Mouse (Mus musculus): ENCODE data around the gene Ibtk. TPM values are rescaled to one million over a fixed set of nuclear protein-coding genes. Genes with fewer than 3 reads are reported as not detected.
"Not testable (repeated sequence)": the region's sequence is repeated elsewhere in the genome, so short reads cannot be mapped to it uniquely, and the experiment has no call there.

Gene Ibtk
- 27.5 and 30.7 TPM in 2 replicates for polyA plus RNA-seq (2016; fragmentation: Nextera tagmentation; extraction: Ambion mirVana)

- Histone ChIP-seq H3K36me3 (no peaks in the 10 kb centered on the region), H3K4me1 (peaks cover 13% of the 10 kb centered on the region)
- WGBS = under 1% methylated on average over 52 of the region's 52 CpGs
Observed at GRCm38 (mm10) chr9:85749142-85749921, at the start of gene Ibtk. TSS of gene Ibtk (minus strand) at chr9:85749334.

GRCm38 (mm10) chr9:85791521-85791920 is 42.4 kb upstream of the Ibtk start:
- not testable (repeated sequence) for H3K9me3 ChIP-seq; H3K27ac ChIP-seq; H3K27me3 ChIP-seq (ENCODE audit: insufficient read depth, poor library complexity, severe bottlenecking); DNase-seq (ENCODE audit: low spot score); H3K4me3 ChIP-seq; H3K4me1 ChIP-seq; H3K36me3 ChIP-seq
- 90% methylated on average over 18 of the region's 18 CpGs for WGBS

More at GRCm38 (mm10) chr9:85749142-85749921, at the start of gene Ibtk:
- Histone ChIP-seq H3K4me3 (peak within 1 kb of the TSS; percentile 83), H3K27ac (peak within 1 kb of the TSS; percentile 99), H3K9me3 (no peaks in the 10 kb centered on the region), H3K27me3 (ENCODE audit: insufficient read depth, poor library complexity, severe bottlenecking) (no peaks in the 10 kb centered on the region)
- DNase-seq (ENCODE audit: low spot score) = peak; percentile 98

- H3K4me1 ChIP-seq = no peaks in the 10 kb centered on the region
- no peaks in the 10 kb centered on the region for H3K36me3 ChIP-seq
- 82% methylated on average over 4 of the region's 4 CpGs for WGBS
- 0 out of 2 replicates have a peak, but pooled peaks cover 5% of the 10 kb centered on the region for H3K27me3 ChIP-seq (ENCODE audit: insufficient read depth, poor library complexity, severe bottlenecking)
- DNase-seq (ENCODE audit: low spot score) = no peak
- no peak overlapping the region for H3K27ac ChIP-seq
- no peak overlapping the region for H3K4me3 ChIP-seq
- no peaks in the 10 kb centered on the region for H3K9me3 ChIP-seq
Observed at GRCm38 (mm10) chr9:85780249-85780648, 31.1 kb upstream of the Ibtk start.

GRCm38 (mm10) chr9:85779458-85779857 is 30.3 kb upstream of the Ibtk start:
- H3K9me3 ChIP-seq = no peaks in the 10 kb centered on the region
- 0 out of 2 replicates have a peak, but pooled peaks cover 5% of the 10 kb centered on the region for H3K27me3 ChIP-seq (ENCODE audit: insufficient read depth, poor library complexity, severe bottlenecking)
- no peak overlapping the region for H3K27ac ChIP-seq
- no peak overlapping the region for H3K4me3 ChIP-seq
- 40% methylated on average over 4 of the region's 4 CpGs for whole genome bisulfite sequencing
- H3K36me3 ChIP-seq = no peaks in the 10 kb centered on the region
- no peaks in the 10 kb centered on the region for H3K4me1 ChIP-seq
- DNase-seq (ENCODE audit: low spot score) = no peak

GRCm38 (mm10) chr9:85777544-85777943 is 28.4 kb upstream of the Ibtk start:
- no peak overlapping the region for H3K27ac ChIP-seq
- no peaks in the 10 kb centered on the region for H3K36me3 ChIP-seq
- no peaks in the 10 kb centered on the region for H3K9me3 ChIP-seq
- H3K4me1 ChIP-seq = no peaks in the 10 kb centered on the region
- 71% methylated on average over 6 of the region's 6 CpGs for WGBS
- DNase-seq (ENCODE audit: low spot score) = no peak
- 0 out of 2 replicates have a peak, but pooled peaks cover 5% of the 10 kb centered on the region for H3K27me3 ChIP-seq (ENCODE audit: insufficient read depth, poor library complexity, severe bottlenecking)
- H3K4me3 ChIP-seq = no peak overlapping the region

GRCm38 (mm10) chr9:85772280-85772679 is 23.1 kb upstream of the Ibtk start:
- Histone ChIP-seq H3K27ac (no peak overlapping the region), H3K4me1 (no peaks in the 10 kb centered on the region), H3K36me3 (no peaks in the 10 kb centered on the region), H3K9me3 (no peaks in the 10 kb centered on the region), H3K27me3 (ENCODE audit: insufficient read depth, poor library complexity, severe bottlenecking) (no peaks in the 10 kb centered on the region), H3K4me3 (no peak overlapping the region)
- no peak for DNase-seq (ENCODE audit: low spot score)
- 68% methylated on average over 12 of the region's 12 CpGs for WGBS

- H3K36me3 ChIP-seq = no peaks in the 10 kb centered on the region
- 65% methylated on average over 3 of the region's 3 CpGs for WGBS
Observed at GRCm38 (mm10) chr9:85771454-85771853, 22.3 kb upstream of the Ibtk start.

GRCm38 (mm10) chr9:85770369-85770768 is 21.2 kb upstream of the Ibtk start:
- no peaks in the 10 kb centered on the region for H3K9me3 ChIP-seq
- 69% methylated on average over 4 of the region's 4 CpGs for WGBS
- DNase-seq (ENCODE audit: low spot score) = no peak
- no peaks in the 10 kb centered on the region for H3K4me1 ChIP-seq
- no peaks in the 10 kb centered on the region for H3K36me3 ChIP-seq
- H3K27me3 ChIP-seq (ENCODE audit: insufficient read depth, poor library complexity, severe bottlenecking) = no peaks in the 10 kb centered on the region
- no peak overlapping the region for H3K4me3 ChIP-seq
- H3K27ac ChIP-seq = no peak overlapping the region

More at GRCm38 (mm10) chr9:85771454-85771853, 22.3 kb upstream of the Ibtk start:
- DNase-seq (ENCODE audit: low spot score) = no peak
- no peaks in the 10 kb centered on the region for H3K9me3 ChIP-seq
- H3K27ac ChIP-seq = no peak overlapping the region
- no peak overlapping the region for H3K4me3 ChIP-seq
- H3K4me1 ChIP-seq = no peaks in the 10 kb centered on the region
- no peaks in the 10 kb centered on the region for H3K27me3 ChIP-seq (ENCODE audit: insufficient read depth, poor library complexity, severe bottlenecking)

- DNase-seq (ENCODE audit: low spot score) = no peak
- H3K9me3 ChIP-seq = no peaks in the 10 kb centered on the region
- no peak overlapping the region for H3K4me3 ChIP-seq
- H3K27ac ChIP-seq = no peak overlapping the region
- H3K27me3 ChIP-seq (ENCODE audit: insufficient read depth, poor library complexity, severe bottlenecking) = no peaks in the 10 kb centered on the region
- H3K36me3 ChIP-seq = no peaks in the 10 kb centered on the region
- no peaks in the 10 kb centered on the region for H3K4me1 ChIP-seq
- WGBS = 45% methylated on average over 12 of the region's 12 CpGs
Observed at GRCm38 (mm10) chr9:85769057-85769789, 20.1 kb upstream of the Ibtk start.

- Histone ChIP-seq H3K27ac (no peak overlapping the region), H3K36me3 (no peaks in the 10 kb centered on the region), H3K4me1 (no peaks in the 10 kb centered on the region), H3K9me3 (no peaks in the 10 kb centered on the region), H3K4me3 (no peak overlapping the region), H3K27me3 (ENCODE audit: insufficient read depth, poor library complexity, severe bottlenecking) (no peaks in the 10 kb centered on the region)
- DNase-seq (ENCODE audit: low spot score) = no peak
- WGBS = 85% methylated on average over 2 of the region's 2 CpGs
Observed at GRCm38 (mm10) chr9:85767255-85767654, 18.1 kb upstream of the Ibtk start.

- no peak for DNase-seq (ENCODE audit: low spot score)
- Histone ChIP-seq H3K9me3 (no peaks in the 10 kb centered on the region), H3K4me3 (no peak overlapping the region), H3K27me3 (ENCODE audit: insufficient read depth, poor library complexity, severe bottlenecking) (no peaks in the 10 kb centered on the region), H3K36me3 (no peaks in the 10 kb centered on the region), H3K4me1 (no peaks in the 10 kb centered on the region), H3K27ac (no peak overlapping the region)
- 88% methylated on average over 1 of the region's 1 CpGs for WGBS
Observed at GRCm38 (mm10) chr9:85762476-85762875, 13.3 kb upstream of the Ibtk start.

- 87% methylated on average over 7 of the region's 7 CpGs for WGBS
- no peak for DNase-seq (ENCODE audit: low spot score)
- Histone ChIP-seq H3K4me1 (peaks cover 13% of the 10 kb centered on the region), H3K27ac (no peak overlapping the region), H3K27me3 (ENCODE audit: insufficient read depth, poor library complexity, severe bottlenecking) (no peaks in the 10 kb centered on the region), H3K36me3 (no peaks in the 10 kb centered on the region), H3K4me3 (no peak overlapping the region), H3K9me3 (no peaks in the 10 kb centered on the region)
Observed at GRCm38 (mm10) chr9:85750797-85751196, 1.7 kb upstream of the Ibtk start.

GRCm38 (mm10) chr9:85749922-85750509 is 882 bp upstream of the Ibtk start:
- Histone ChIP-seq H3K4me1 (peaks cover 13% of the 10 kb centered on the region), H3K4me3 (peak overlapping the region; percentile 83), H3K9me3 (no peaks in the 10 kb centered on the region), H3K36me3 (no peaks in the 10 kb centered on the region), H3K27ac (peak overlapping the region; percentile 99), H3K27me3 (ENCODE audit: insufficient read depth, poor library complexity, severe bottlenecking) (no peaks in the 10 kb centered on the region)
- peak; percentile 78 for DNase-seq (ENCODE audit: low spot score)
- WGBS = 32% methylated on average over 5 of the region's 5 CpGs
